Mouse (Mus musculus): ENCODE data around the gene Gna14. TPM values are rescaled to one million over a fixed set of nuclear protein-coding genes. Genes with fewer than 3 reads are reported as not detected.

Gene Gna14
- total RNA-seq (2015; ENCODE audit: low replicate concordance) (0.36 TPM in 1 of 2 replicates, not detected in the other), total RNA-seq (2017; ENCODE audit: low replicate concordance) (0.51 TPM in 1 of 2 replicates, not detected in the other)

DNA sequence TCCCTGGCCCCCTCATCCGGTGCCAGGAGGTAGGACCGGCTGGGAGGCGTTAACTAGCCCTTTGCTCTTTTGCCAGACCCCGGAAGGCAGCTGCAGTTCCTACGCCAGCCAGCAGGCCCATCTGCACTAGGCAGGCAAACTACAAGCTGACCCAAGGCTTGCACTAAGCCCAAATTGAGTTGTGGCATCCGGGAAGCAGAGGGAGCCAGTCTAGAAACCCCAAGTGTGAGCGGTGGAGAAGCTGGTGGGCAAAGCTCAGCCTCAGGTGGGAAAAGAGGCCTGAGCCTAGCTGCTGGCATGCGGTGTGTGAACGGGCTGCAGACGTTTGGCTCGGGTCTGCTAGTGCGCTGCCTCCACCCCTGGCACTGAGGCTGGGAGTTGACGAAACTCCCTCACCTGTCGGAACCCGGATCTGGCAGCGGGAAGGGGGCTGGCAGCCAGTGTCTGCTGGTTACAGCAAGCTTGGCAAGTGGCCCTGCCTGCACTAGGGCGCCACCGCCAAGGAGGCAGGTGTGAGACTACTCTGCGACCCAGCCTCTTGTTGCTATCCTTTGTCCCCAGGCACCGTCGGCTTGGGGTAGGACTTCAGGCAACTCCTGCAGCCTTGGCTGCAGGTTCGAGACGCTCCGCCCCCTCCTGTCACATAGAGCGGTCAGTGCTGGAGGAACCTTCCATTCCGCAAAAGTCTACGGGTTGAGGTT is at the start of gene Gna14:
Gene Gna14, plus strand, starts transcription at position 232 of the 701 bp plus-strand sequence.
- ATAC-seq (replicated peaks; ENCODE audit: low FRiP score, poor library complexity, severe bottlenecking) = peak; percentile 76

DNA sequence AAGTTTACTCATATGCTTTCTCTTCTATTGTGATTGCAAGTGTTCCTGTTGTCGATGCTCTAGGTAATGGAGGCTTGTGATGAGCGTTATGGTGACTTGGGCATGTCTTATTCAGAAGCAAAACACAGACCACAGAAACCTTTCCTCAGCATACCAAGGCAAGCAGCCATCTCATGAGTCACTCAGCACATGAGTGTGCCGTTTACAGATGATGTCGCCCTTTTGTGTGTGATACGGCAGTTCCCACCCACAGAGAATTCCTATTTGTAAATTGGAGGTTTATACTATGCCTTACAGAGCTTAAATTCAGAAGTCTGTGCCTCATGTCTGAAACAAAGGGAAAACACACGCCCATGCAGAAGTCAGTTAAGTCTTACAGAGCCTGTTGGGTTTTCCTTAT is 49.0 kb upstream of the Gna14 start:
- no peak for ATAC-seq (replicated peaks; ENCODE audit: low FRiP score, poor library complexity, severe bottlenecking)

DNA sequence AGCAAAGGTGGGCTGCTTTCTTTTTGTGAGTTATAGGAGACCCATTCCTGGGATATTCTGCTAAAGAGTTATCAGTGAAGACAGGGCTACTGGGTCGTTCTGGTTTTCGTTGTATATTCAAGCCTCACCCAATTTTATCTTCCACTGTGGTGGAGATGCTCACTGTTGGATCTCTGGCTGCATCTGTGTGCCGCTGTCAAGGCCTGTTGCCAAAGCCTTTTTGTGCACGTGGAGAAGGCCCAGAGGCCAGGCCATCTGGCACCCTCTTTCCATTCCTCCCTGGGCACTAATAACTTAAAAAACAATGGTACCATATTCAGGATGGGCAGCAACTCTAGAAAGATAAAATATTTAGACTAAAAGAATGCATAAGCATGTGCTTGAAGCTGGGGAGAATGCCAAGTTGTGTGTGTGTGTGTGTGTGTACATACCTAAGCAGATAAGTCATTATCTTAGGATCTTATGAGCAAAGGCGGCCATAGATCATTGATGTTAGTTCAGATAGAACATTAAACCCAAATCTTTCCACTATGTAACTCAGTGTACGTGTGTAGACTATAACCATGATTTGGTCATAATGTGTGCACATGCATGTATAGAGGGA is 45.3 kb upstream of the Gna14 start:
- no peak for ATAC-seq (replicated peaks; ENCODE audit: low FRiP score, poor library complexity, severe bottlenecking)

DNA sequence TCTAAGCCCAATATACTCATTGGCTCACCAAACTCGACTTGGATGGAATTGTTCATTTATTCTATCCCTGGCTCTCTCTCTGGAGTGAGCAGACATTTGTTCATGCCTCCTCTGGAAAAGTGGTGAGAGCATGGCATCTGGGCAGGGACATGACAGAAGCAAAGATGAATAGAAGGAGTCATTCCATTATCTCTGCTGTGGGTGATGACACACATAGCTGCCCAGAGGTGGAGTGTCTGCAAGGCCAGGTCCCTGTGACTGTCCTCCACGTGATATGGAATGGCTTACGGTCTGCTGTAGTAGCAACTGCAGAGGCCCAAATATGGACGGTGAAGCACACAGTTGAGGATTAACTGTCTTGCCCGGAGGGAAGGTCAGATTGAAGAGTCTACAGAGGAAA is 41.2 kb upstream of the Gna14 start:
- no peak for ATAC-seq (replicated peaks; ENCODE audit: low FRiP score, poor library complexity, severe bottlenecking)

DNA sequence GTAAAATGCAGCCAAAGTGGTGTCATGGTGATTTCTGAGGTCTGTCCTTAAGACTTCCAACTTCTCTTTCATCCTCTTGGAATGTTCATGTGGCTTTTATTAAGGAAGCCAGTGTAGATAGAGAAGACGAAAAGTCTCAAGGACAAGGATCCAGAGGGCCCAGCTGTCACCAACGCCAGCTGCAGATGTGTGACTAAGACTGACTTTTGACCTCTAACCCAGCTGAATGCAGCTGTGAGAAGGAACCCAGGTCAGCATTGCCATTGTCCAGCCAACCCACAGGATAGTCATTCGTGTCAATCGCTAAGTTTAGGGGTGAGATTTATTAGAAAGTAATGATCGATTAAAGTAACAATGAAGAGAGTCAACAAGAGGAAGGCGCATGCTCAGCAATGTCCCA is 32.5 kb upstream of the Gna14 start:
- no peak for ATAC-seq (replicated peaks; ENCODE audit: low FRiP score, poor library complexity, severe bottlenecking)

DNA sequence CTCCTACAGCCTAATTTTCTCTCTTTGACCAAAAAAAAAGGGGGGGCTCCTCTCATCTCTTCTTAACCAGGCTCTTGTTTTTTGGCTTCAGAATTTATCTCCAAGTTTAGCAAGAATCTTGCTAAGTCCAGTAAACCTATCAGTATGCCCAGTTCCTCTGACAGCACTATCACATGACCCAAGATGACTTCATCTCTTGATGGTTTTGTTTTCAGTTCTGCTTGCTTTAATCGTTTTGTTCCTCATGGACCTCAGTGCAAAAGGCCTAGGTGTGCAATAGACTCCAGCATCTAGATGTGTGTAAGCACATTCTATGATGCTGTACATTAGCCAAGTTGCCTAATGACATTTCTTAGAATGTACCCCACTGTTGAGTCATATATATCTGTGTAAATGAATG is 27.8 kb upstream of the Gna14 start:
- ATAC-seq (replicated peaks; ENCODE audit: low FRiP score, poor library complexity, severe bottlenecking) = no peak

DNA sequence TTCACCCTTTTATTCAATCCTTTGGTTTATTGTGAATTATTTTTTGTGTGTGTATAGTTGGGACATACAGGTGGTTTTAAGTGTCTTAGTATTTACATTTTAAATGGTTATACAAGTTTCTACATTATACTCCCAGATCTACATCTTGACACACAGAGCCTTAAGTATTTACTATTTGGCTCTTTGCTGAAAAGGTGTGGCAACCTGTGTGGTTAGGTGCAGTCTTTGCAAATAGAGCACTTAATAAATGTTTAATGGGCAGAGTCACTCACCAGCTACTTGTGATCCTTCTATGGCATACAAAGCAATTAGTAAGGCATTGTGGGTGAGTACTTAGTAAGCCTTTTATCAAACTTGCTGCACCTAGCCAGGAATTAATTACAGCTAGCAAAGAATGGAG is 24.3 kb upstream of the Gna14 start:
- ATAC-seq (replicated peaks; ENCODE audit: low FRiP score, poor library complexity, severe bottlenecking) = no peak

DNA sequence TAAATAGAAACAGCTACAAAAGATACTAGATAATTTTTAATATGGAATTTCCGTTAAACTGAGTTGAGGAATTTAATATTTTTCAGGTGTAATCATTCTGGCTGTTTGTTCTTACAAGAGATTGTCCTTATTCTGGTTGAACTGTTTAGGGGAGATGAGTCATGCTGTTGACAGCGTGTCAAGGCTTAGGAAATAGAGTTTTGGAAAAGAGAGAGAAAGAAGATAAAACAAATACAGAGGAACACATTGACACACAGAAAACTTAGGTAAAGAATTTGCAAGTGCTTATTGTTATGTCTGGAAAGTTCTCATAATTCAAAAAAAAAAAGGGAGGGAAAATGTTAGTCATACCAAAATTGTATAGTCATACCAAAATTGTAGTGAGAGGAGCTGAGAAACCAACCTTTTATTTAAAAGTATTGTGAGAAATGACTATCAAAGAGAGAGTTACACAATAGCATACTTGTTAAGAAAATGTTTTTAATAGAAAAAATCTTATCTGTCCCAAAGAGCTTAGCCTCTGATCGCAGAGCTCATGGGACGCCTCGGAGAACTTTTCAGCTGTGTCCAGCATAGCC is 17.4 kb upstream of the Gna14 start:
- no peak for ATAC-seq (replicated peaks; ENCODE audit: low FRiP score, poor library complexity, severe bottlenecking)

DNA sequence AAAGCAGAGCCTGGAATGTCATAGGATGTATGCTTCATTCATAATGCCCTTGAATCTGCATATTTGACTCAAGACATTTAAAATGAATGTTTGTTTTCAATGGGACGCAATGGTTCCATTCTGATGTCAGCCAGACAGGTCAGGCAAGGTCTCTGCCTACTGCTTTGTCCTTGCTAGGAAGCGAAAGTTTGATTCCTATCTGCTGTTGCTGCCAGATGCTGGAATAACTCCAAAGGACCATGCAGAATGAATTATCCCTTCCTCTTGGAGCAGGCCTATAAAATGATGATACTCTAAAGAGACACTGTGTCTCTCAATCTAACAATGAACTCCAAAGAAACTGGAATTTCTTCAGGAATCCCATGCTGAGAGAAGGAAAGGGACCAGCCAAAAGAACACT is 10.0 kb upstream of the Gna14 start:
- ATAC-seq (replicated peaks; ENCODE audit: low FRiP score, poor library complexity, severe bottlenecking) = no peak

DNA sequence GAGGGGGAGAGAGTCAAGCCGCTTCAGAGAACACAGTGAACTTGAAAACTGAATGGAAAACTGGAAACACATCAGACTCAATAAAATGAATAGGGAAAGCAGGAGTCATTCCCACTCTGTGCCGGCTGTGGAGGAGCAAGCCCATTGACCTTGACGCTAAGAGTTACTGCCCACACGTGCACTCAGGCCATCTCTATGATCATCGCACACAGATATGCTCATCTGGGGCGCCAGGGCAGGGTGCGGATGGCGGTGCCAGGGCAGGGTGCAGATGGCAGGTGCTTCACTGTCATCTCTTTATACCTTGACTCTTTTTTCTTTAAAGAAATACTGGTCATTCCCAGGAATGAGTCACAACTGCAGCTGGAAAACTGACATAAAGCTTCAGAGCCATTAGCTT is 4.2 kb upstream of the Gna14 start:
- ATAC-seq (replicated peaks; ENCODE audit: low FRiP score, poor library complexity, severe bottlenecking) = no peak

DNA sequence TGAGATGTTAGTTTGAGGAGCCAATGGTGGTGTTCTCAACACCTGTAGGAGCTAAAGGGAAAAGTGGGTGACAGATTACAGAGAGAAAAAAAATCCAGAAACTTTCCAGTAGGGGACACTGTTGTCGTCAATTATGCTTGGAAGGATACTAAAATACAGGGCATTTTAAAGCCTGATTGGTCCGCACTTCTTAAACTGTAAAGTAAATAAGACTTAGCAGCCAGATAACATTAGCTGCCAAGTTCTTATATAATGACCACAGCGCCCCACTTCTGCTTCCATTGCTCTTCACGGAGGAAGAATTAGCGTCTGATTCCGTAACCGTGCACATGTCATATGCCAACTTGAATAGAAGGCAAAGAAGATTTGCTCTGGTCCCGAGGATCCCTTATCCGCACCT is 683 bp upstream of the Gna14 start:
- ATAC-seq (replicated peaks; ENCODE audit: low FRiP score, poor library complexity, severe bottlenecking) = no peak

DNA sequence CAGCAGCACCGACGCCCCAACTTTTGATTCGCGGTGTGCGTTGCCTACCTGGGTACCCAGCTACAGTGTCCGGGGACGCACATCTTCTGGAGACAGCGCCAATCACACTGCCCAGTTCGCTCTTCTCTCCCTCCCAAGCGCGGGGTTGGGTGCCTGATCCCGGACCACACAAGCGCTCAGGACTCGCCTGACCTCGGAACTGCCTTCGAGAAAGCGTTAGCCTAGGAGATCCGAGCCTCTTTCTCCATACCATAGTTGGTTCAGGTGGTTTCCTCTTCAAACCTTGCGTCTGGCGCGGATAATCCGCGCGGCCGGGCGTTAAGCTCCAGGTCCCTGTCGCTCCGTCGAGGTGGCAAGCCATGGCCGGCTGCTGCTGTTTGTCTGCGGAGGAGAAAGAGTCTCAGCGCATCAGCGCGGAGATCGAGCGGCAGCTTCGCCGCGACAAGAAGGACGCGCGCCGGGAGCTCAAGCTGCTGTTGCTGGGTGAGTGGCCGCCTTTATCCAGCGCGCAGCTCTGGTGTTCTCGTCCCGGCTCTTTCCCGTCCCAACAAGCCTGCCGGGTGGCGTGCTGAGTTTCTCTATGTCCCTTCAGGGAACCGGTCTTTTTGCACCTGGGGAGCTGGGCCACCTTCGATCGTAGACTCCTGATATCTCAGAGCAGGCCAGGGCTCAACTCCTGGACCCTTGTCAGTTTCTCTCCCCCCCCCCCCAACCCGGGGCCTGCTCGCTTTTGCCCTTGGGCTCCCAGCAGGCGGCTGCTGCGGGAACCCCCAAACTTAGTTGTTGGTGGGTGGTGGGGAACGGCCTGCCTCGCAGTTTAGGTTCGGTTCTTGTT is 990 bp downstream of the Gna14 start:
- ATAC-seq (replicated peaks; ENCODE audit: low FRiP score, poor library complexity, severe bottlenecking) = peak; percentile 36; the same call in 1 of the 2 replicates

DNA sequence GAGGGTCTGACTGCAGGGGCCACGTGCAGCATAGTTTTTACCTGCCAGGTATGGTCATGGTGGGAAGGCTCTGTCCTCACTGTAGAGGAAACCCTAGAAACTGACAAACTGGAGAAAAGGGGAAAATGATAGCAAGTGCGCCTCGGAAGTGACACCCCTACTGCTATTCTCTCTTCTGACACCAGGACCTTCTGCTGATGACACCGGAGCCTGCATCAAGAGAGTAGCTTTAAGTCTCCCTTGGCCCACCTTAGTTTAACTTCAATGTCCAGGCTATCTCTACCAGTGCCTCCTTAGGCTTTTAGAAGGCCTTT is 1.6 kb downstream of the Gna14 start:
- no peak for ATAC-seq (replicated peaks; ENCODE audit: low FRiP score, poor library complexity, severe bottlenecking)

DNA sequence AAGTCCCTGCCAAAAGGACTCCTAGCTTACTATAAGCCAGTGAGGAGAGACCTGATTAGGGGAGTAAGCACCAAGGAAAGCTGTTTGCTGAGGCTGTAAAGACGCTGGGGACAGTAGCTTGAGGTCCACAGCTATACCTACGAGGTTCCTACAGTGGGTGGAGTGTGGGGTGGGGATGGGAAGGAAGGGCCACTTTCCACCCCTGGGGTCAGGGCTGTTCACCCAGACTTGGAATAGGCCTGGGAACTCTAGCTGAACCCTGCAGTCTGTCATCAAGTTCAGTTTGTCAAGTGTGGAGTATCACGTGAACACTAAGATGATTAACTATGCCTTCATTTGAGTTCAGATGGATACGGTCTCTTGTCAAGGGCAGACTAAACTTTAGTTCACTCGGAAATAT is 2.3 kb downstream of the Gna14 start:
- ATAC-seq (replicated peaks; ENCODE audit: low FRiP score, poor library complexity, severe bottlenecking) = no peak

DNA sequence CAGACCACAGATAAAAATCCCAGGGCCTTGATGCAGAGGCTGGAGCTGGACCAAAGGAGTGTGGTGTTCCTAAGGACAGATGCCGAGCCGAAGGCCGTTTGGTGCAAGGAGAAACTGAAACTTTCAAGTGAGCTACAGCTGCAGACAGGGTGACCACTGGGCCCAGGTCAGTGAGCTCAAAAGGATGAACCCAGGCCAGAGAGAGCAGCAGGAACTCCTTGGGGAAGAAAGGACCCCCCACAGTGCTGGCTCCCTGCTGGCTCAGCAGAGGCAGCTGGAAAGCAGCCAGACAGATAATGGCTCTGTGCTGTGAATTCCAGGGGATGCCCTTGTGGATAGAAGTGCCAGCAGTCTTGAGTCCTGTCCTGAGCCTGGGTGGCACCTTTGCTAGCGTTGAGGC is 3.7 kb downstream of the Gna14 start:
- no peak for ATAC-seq (replicated peaks; ENCODE audit: low FRiP score, poor library complexity, severe bottlenecking)

DNA sequence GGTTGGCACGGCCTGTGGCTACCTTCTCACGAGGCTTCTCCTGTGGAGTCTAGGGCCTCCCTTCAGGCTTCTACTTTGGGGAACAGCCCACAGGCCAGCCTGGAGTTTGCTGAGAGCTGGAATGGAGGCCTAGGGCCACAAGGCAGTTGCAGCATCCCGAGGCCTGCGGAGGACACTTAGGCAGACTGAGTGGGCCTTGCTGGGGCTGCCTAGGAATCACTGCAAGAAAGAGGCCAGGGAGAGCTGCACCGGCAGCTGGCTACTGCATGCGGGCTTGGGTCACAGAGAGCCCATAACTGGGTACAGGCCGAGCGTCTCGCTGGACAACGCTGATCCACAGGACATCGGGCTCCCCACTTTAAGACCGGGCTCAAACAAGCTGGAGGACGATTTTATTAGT is 4.3 kb downstream of the Gna14 start:
- no peak for ATAC-seq (replicated peaks; ENCODE audit: low FRiP score, poor library complexity, severe bottlenecking)

DNA sequence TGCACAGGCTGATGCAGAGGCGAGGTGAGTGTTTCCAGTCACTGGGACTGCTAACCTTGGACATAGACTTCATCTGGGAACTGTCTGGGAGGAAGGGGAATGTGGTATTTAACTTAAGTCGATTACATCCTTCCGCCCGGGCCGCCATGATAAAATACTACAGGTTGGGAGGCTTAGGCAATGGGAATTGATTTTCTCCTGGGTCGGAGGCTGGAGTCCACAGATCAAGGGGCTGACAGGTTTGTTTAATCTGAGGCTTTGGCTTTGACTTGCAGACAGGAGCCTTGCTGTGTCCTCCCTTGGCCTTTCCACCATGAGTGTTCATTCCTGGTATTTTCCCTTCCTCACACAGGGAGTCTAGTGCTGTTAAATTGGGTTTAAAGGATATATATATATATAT is 5.8 kb downstream of the Gna14 start:
- no peak for ATAC-seq (replicated peaks; ENCODE audit: low FRiP score, poor library complexity, severe bottlenecking)

DNA sequence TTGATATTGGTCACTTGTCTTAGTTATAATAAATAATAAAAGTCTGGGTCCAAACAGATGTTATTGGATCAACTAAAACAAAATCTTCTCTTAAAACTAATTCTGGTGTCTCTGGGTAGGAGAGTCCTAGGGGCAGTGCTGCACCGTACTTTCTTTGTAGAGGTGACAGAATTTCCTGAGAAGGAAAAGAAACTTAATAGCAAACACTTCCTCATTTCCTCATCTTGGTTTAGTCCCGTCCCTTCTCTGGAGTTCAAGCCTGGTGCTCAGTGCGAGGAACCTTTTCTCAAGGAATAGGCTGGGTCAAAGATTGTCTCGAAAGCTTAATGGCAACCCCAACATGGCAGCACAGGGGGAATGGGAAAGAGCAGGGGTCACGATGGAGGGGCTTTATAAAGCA is 7.8 kb downstream of the Gna14 start:
- no peak for ATAC-seq (replicated peaks; ENCODE audit: low FRiP score, poor library complexity, severe bottlenecking)

DNA sequence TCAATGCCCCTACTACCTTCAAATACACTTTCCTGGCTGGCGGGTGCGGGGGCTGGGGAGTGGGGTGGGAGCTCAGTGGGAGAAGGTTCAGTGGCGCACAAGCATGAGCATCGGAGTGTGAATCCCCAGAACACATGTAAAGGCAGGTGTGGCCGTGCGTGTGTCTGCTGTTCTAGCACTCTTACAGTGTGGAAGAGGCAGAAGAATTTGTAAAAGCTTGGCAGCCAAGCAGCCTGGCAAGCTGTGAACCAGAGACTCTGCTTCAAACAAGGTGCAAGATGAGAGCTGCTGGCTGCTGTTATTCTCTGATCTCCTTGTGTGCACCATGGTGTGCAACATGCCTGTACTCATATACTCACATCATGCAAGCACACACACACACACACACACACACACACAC is 11.1 kb downstream of the Gna14 start:
- ATAC-seq (replicated peaks; ENCODE audit: low FRiP score, poor library complexity, severe bottlenecking) = no peak

DNA sequence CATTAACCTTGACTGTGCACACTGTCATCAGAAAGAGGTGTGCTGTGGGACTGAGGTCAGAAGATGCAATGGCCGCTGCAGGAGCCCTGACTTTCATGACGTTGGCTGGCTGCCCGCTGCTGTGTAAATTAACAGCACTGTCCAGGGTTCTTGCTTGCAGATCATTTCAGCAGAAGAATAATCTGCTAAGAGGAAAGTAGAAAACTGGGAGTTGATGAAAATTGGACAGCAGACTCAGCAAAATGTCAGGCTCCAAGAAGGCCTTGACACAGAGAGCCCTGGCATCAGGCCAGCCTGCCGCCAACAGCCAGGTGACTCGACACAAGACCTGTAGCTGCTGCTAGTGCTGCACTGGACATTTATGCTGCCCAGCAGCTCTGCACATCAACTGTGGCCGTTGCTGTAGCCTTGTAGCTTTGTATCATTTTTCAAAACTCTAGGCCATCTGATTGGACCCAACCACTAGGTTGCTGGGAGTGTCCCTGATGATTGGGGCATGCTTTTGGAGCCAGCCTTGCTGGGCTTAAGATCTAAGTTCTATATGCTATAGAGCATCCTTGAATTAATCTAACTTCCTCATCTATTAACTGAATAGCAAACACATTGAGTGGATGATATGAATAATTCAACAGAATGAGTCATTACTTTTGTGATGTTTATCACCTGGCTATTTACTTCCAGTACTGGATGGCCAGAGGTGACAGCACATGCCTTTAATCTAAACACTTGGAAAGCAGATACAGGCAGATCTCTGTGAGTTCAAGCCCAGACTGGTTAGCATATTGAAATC is 12.5 kb downstream of the Gna14 start:
- ATAC-seq (replicated peaks; ENCODE audit: low FRiP score, poor library complexity, severe bottlenecking) = no peak

Measured in erythroid progenitor cell, adult 5-6 weeks (primary cell).